Mouse (Mus musculus): Measurements from ENCODE around the gene Sstr5.
A peak's percentile ranks its signal among the peaks of the same experiment; 100 is the strongest.

Sstr5 gene

DNA sequence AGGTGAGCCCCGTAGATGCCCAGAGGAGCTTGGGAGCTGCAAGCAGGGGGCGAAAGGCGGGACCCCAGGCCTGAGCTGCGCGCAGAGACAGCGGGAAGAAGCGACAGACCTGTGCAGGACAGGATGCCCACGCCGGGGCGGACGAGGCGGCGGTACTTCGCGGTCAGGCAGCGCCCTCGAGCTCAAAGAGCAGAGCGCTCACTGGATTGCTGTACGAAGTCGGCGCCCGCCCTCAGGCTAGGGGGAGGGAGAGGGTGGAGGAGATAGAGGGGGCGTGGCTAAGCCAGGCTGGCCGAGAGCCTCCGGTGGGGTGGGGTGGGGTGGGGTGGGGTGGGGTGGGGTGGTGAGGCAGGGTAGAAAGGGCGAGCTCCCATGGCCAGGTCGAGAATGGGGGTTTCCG, at the start of gene Sstr5:
TSS of gene Sstr5 (minus strand) at position 276 of the 400 bp plus-strand sequence.
- DNase-seq (ENCODE audit: low spot score): peak; percentile 30

DNA sequence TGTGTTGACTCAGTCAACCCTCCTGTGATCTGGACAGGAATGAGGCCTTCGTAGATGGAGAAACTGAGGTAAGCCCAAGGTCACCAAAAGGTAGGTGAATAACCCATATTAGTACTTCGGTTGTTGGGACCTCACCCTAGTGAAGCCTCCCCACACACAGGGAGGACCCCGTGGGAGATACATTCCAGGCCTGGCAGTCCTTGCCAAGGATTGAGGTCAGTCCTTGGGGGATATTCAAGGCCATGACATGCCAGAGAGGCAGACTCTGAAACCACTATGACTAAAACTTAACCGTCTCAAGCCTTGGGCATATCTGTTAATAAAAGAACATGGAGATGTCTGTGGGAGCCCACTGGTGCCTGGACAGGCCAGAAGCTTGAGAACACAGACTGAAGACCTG, 44.7 kb upstream of the Sstr5 start:
- no peak for DNase-seq (ENCODE audit: low spot score)

DNA sequence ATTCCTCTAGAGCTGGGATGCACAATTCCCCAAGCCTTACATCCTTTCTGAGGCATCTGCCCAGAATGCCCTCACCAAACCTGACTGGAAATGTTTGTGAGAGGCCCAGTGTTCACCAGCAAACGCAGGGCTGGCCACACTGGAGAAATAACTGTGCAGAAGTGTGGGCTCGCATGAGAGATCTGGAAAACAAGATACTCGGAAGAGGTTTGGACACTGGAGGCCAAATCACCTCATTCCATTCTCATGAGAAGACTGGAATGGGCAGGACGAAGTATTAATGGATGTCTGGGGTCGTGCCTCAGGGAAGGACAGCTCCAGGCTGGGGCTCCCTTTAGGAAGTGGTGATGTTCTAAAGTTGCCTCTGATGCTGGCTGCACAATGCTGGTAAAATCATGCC, 43.6 kb upstream of the Sstr5 start:
- DNase-seq (ENCODE audit: low spot score): no peak

DNA sequence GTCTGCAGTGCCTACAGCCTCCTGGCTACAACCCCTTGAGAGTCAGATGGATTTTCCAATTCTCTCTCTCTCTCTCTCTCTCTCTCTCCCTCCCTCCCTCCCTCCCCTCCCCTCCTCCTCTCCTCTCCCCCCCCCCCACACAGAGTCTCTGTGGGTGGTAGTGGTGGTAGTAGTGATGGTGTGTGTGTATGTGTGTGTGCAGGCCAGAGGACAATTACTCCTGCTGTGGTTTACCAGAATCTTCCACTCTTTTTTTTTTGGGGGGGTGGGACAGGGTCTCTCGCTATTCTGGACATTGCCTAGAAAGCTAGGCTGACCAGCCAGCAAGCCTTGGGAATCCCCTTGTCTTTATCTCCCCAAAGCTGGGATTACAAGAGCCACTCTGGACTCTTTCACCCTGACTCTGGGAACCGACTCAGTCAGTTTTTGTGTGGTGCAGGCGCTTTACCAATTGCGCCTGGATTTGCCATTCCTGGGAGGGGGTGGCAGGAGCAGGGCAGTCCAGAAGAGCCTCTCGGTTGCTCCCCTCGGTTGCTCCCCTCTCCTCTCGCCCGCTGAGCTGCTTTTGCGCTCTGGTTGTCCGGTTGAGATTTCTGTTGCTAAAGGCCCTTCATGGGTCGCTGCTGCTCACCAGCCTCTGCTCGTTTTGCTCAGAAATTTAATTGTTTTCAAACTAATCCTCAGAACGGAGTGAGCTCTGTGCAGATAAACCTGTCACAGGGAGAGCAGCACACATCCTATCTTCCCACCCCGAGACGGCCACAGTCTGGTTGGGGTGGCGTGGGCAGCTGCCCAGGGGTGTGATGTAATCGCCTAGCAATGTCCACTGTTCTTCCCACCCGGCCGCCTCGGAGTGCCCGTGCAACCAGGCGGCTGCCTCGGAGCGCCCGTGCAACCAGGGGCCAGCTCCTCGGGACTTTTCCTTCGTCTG, 42.1 kb upstream of the Sstr5 start:
- DNase-seq (ENCODE audit: low spot score): peak; percentile 38

DNA sequence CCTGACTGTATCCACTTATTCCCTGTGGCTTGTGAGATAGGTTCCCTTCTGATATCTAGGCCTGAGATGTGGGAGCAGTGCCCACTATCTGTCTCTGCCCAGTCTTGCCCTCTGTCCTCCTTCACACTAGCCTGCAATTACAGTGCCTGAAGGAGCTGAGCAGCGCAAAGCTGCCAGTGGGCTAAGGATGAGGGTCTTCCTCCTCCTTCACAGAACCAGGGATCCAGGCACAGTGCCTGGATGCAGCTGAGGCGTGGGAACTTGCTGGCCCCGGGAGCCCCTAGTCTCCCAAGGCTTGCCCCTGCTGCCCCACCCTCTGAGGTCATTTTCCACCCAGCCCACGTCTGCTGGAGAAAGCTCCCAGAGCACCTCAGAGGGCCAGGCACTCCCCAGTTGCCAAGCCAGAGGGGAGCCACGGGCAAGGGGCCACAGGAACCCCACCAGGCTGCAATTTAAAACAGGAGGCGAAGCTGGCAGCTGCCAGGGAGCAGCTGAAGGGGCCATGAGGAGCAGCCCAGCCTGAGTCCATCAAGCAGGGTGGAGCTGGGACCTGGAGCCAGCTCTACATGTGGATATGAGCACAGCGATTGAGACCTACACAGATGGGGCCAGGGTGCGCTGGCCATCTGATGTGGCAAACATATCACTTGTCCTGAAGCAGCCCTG, 33.4 kb upstream of the Sstr5 start:
- no peak for DNase-seq (ENCODE audit: low spot score)

DNA sequence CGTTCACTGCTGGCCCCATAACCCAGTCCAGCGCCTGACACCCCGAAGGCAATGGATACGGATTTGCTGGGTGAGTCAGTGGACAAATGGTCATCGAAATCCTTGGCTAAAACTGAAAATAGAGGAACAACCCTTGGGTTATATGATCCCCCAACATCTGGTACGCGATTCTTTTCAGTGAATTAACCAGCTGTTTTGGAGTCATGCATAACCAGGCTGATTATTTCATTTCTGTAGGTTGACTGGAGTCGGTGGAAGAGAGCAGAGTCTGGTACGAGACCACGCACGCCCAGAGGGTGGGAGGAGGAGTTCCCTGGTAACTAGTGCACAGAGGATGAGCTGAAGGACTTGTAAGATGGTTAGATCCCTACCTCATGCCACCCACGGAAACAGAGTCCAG, 25.0 kb upstream of the Sstr5 start:
- no peak for DNase-seq (ENCODE audit: low spot score)

DNA sequence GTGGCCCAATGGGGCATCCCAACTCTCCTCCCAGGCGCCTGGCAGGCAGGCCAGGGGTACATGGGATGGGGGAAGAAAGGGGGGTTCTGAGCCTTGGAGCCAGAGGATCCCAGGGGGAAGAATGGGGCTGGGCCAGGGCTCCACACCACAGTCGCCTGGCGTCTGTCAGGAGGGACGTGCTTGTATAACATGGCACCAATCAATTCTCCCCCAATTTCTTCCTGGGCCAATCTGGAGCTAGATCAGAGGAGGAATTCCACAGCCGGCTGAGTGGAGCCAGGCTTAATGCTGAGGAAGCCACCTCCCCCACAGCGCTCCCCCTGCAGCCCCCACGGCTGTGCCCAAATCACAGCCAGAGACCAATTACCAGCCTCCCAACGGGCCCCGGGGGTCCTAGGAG, 23.4 kb upstream of the Sstr5 start:
- no peak for DNase-seq (ENCODE audit: low spot score)

DNA sequence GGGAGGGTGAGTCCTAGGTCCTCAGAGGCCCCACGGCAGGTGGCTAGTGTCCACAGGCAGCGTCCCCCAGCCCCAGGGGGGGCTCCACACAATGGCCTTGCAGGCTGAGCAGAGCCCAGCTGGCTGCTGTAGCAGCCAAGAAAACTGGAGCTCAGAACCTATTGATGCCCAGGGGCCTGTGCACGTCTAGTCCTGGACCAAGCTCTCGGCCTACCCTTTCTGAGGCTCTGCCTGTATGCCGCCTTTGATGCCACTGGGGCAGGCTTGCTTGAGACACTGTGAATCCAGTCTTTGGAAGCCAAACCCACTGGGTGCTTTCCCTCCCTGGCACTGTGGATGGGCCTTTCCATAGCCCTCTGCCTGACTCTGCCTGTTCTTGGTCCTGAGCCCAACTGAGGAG, 22.4 kb upstream of the Sstr5 start:
- no peak for DNase-seq (ENCODE audit: low spot score)

DNA sequence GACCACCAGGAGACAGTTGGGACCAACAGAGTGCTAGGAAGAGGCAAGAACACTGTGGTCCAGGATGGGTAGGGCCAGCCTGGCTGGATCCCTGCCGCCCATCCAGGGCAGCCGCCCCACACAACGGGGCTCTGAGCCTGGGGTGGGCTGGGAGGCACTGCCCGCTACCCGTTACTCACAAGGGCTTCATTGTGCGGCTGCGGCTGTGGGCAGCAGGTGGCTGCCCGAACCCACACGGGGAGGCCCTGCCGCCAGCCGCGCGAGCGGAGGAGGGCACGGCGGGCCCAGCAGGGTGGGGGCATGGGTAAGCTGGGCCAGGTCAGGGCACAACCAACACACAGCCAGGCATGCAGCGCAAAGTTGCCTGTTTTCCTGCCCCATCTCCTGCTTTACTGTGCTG, 21.1 kb upstream of the Sstr5 start:
- no peak for DNase-seq (ENCODE audit: low spot score)

DNA sequence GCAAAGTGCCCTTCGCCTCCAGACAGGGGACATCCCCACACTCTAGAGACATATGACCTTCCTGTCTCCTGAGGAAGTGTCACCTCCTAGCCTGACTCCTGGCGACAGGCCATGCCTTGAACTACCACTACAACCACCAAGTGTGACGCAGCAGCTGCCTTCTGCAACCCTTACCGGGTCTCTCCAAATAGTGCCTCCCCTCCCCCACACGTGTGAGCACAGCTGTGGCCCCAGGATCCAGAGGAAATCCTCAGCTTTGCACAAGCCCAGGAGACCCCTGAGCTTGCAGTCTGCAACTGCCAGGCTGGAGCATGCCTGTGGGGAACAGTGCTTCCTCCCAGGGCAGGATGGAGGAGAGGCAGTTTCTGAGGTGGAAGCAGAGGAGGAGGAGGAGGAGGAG, 19.2 kb upstream of the Sstr5 start:
- no peak for DNase-seq (ENCODE audit: low spot score)

DNA sequence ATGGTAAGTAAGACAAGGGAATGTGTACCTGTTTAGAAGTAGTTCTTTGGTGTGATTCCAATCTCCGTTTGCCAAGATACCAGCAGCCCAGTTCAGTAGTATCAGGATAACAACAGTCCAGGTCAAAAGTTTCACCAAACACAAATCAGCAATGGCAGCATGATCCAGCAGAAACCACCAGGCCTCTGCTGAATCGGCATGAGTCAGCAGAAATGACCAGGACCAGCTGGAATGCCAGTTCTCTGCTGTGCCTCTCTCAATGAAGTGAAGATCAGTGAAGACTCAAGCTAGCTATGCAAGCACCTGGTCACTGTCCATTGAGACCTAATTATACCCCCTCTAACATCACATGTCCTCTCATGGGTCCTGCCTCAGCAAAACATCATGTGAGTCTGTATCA, 17.0 kb upstream of the Sstr5 start:
- DNase-seq (ENCODE audit: low spot score): no peak

DNA sequence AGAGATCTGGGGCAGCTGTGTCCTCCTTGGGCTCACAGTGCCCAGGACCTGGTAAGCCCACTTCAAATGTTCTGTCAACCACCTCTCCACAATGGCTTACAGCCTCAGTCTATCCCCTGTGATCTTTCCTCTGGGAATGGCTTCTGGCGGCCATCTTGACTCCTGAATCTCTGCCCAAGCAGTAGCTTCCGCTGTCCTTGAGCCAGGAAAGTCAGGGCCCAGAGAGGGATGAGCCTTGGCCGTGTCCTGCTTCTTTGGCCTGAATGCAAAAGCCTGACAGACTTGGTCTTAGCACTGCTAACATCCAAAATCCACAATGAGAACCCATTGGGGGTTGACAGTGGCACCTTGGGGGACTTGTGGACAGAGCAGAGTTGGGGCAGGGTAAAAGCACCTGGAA, 14.8 kb upstream of the Sstr5 start:
- no peak for DNase-seq (ENCODE audit: low spot score)

DNA sequence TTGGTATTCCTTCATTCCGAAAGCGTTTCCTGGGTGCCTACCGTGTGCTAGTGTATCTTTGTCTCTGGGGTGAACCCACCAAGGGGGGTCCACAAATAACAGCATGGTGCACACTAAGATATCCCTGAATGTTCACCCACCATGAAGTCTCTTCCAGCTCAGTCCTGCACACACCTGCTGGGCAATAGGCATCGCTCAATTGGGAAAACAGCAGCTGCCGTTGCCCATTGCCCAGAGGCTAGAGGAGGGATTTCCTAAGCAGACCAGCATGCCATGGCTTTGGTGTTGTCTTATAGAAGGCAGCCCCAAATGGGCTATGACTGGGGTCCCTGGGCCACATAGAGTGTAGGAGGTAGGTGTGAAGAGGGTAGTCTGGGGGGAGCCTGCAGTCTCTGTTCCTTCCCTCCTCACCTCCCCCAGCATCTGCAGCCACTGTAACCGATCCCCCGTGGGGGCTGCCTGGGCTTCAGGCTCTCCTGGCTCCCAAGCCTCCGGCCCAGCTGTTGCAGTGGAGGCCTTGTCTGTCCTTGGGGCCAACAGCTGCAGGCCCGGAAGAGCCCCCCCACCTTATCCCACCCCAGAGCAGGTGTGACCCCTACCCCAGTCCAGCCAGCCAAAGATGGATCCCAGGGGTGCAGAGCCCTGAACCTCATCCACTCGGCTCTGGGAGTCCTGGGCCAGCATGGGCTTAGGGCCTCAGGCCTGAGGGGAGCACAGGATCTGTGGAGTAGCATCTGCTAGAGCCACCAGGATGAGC, 13.2 kb upstream of the Sstr5 start:
- no peak for DNase-seq (ENCODE audit: low spot score)

DNA sequence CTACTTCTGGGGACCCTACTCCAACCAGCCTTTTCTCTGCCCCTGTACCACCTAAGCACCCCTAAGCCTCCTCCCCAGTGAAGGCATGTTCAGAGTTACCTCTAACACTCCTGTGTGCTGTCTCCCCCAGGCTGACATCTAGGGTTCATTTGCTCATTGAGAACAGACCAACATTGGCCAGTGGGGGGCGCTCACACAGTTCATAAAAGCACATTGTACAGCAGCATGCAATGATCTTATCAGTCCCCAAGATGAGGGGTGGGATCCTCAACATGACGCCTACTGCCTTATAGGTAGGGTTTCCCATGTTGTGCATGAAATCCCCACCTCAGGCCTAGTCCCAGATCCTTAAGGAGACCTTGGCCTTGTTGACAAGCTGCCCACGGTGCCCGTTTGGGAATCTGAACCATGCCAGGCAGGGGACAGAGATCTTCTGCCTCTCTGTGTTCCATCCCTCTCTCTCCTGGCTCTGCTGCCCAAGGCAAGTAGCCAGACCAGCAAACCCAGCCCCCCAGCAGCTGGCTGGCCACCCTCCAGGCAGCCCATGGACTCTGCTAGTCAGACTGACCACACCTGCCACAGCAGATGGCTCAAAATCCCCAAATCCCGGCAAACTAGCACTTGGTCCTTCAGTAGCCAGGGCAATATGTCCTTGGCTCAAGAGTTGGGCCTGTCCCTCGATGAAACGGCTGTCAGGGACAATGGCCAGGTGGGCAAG, 11.9 kb upstream of the Sstr5 start:
- peak; percentile 37 for DNase-seq (ENCODE audit: low spot score)

DNA sequence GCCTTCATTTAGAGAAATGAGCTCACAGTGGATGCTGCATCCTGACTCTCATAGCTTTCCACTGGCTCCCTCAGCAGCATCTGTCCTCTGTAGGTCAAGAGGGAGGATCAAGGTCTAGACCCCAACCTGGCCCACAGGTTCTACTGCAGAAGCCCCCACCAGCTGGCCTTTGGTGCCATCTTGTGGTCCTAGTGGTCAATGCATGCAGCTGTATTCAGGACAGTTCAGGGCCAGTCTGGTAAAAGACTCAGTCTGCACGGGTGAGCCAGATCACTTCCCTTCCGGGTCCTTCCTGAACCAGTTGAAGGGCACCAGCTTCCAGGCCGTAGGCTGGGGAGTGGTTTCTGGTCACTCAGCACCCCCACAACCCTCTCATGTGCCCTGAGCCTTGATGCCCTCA, 10.7 kb upstream of the Sstr5 start:
- peak; percentile 71 for DNase-seq (ENCODE audit: low spot score)

DNA sequence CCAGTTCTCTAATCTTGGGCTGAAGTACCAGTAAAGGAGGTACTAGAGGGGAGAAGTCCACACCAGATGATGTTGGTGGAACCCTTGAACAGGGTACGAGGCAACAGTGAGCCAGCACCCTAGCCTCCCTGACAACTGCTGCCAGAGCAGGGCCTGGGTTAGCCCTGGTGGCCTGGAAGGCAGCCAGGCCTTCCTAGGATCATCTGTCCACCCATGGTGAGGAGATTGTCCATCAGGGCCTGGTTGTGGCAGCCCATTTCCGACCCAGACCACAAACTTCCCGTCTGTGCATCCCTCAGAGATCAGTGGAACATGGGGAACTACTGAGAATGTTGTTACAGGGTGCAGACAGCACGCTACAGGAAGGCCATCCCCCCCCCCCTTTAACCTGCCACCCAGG, 5.5 kb upstream of the Sstr5 start:
- no peak for DNase-seq (ENCODE audit: low spot score)

DNA sequence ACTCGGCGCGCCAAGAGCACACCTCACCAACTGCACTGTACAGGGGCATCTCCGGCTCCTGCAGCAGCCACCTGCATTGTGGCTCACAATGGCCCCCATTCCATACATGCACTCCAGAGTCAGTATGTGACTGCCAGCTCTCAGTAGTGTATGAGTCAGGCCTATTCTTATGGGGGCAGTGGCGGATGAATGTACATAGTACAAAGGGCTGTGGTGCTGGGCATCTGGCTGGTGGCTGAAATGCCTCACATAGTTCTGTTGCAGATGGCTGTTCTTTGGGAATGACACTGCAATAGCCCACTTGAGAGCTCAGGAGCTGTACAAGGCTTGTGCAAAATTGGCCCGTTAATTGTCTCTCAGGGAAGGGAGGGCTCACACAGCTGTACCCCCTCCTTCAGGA, 15.0 kb downstream of the Sstr5 start:
- no peak for DNase-seq (ENCODE audit: low spot score)

DNA sequence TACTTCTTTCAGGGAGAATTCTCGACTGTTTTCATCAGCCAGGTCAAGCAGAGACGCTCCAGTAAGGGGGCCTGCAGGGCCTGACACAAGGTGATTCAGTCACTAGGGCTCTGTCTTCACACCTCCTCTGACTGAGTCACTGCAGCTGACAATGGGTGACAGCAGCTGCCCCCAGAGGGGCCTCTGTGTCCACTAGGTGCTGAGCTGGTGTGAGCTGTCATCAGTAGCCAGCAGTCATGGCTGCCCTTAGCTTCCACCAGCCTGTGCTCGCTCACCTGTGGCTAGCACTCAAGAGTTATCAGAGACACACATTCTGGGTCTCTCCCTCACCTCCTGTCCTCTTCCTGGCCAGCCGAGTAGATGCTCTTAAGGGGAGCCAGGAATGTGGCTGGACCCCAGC, 16.3 kb downstream of the Sstr5 start:
- DNase-seq (ENCODE audit: low spot score): no peak

DNA sequence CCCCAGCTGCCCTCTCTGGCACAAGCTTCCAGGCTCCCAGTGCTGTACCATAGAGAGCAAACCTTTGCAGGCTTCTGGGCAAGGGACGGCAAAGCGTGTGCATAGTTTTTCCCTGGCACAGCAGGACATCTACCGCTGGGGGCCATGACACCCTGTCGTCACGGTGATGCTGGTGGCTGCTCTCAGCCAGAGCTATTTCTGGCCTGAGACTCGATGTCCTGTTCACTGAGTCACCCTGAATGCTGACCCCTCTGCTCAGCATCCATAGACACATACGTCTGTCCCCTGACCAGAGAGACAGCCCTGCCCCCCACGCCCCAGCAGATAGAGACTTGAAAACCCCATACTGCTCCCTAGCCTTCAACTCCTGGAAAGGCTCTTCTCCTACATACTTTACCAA, 16.9 kb downstream of the Sstr5 start:
- no peak for DNase-seq (ENCODE audit: low spot score)

DNA sequence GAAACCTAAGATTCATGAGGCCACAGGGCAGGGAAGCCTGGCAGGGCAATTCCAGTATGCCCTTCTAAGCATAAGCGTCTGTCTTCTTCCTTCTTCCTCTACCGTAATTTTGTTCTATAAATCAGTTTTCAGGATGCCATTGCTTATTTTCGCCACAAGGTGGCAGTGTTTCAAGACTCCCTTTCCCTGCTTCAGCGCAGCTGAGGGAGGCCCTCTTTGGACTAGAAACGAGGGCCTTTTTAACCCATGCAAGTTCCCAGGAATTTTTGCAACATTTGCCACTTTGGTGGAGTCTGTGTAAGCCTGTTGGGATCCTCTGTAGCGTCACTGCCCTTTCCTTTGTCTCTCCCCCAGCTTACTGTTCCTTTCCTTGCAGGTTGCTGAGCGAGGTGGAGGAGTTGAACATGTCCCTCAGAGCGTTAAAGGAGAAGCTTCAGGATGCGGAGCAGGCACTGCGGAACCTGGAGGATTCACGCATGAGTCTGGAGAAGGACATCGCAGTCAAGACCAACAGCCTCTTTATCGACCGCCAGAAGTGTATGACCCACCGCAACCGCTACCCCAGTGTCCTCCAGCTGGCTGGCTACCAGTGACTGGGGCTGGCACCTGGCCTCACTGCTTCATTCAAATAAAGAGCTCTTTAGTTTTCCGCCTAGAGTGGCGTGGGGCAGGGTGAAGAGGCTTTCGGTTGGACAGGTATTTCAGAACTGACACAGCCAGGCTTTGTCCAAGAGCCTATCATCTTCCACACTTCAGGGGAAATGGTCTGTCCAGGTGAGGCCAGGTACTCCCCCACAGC, 20.9 kb downstream of the Sstr5 start:
- peak; percentile 35 for DNase-seq (ENCODE audit: low spot score)

DNA sequence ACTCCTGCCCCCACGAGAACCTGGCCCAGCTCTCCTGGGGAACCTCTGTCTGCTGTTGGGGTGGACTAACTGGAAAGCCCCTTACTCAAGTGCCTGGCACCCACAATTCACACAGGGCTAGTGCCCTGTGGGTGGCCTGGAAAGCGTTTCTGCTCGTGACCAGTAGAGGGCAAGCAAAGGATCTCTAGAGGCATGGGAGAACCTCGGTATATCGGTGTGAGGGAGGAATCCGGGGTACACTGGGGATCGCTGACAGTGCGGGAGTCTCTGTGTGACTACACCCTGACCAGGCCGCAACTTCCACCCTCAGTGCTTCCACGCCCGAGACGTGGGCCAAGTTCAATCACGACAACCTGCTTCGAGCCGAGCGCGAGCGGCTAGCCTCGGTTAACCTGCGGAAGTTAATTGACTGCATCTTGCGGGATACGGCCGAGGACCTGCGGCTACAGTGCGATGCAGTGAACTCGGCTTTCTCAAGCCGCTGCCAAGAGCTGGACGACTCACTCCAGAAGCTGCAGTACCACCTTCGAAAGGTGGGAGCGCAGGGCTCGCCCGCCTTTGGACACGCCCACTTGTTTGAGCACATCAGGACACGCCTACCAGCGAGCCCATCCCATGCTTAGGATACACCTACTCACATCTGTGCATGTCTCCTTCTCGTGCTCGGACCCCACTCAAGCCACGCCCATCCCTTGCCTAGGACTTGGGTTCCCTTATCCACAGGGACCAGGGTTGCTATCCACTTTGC, 22.6 kb downstream of the Sstr5 start:
- peak; percentile 53 for DNase-seq (ENCODE audit: low spot score)
